Mouse (Mus musculus) left cerebral cortex, adult 2 months (tissue): Measurements from ENCODE around the gene Raf1. TPM values are rescaled to one million over a fixed set of nuclear protein-coding genes. Genes with fewer than 3 reads are reported as not detected.

ENCODE experiments used
- DNase-seq, 2 experiments: peaks; one replicate each; pipeline ENCODE4 v3.0.0; 2021 to 2022; ENCODE audit warnings: low spot score in 2 of 2, mixed read lengths in 1 of 2; ENCODE audit errors: extremely low spot score in 1 of 2
- H3K27ac ChIP-seq: fragments of 200-600 bp; 2 replicates; pipeline ENCODE4 v1.8.1; 2022
- H3K4me3 ChIP-seq: fragments of 200-600 bp; 2 replicates; pipeline ENCODE4 v1.8.1; 2022
- CTCF ChIP-seq: fragments of 200-600 bp; IDR thresholded peaks from 2 replicates; pipeline ENCODE4 v1.8.1; 2022; ENCODE audit warnings: antibody characterized with exemption, mild to moderate bottlenecking, moderate library complexity
- intact Hi-C: fragments of 180-260 bp; cut with DNase I; formaldehyde crosslinking; loops from one replicate; pipeline ENCODE4 v1.15.1; 2025
- total RNA-seq, 2 experiments: library from RNA; stranded (reverse); gene quantifications; 2 replicates each; pipeline ENCODE4 v1.2.3; 2021

The Raf1 gene
- total RNA-seq, 2 experiments from 2014 or later = 85.4 to 89.8 TPM

DNA sequence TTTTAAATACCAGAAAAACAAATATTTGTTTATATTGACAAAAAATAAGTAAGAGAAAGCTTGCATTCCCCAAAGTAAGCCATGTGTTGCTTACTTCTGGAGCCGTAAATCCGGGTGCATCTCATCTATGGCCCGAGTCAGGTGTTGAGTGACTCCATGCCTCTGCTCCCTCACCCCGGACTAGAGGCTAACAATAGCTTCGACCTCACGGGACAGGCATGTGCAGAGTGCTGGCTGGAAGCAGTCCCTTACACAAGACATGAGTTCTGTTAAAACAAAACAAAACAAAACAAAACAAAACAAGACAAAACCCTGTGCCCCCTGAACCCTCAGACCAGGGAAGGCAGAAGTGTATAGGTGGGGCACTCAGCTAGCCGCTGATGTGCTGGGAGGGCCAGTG, 18.7 kb upstream of the Raf1 start:
- no peak for DNase-seq
- no peak for TF ChIP-seq CTCF
- intact Hi-C loops = no loop called here
- Histone ChIP-seq H3K4me3 (no peak overlapping the region), H3K27ac (no peak overlapping the region; the same call in 1 of the 2 replicates)

DNA sequence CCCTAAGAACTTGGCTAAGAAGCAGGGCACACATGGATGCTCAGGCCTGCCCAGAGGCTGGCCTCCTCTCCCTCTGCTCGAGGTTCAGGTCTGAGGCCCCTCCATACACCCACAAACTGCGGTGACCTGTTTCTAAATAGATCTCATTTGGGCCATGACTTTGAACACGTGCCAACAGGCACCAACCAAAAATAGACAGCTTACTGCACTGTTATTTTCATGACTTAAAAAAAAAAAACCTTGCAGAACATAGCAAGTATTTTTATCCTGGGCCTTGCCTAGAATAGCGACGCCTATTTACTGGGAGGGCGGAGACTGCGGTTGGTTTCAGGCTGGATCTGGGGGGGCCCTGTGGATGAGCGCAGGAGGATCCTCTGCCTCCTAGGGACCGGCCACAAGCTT, 18.0 kb upstream of the Raf1 start:
- no peak overlapping the region for H3K4me3 ChIP-seq
- peak in 1 of 2 experiments; percentile 25 for DNase-seq
- peak overlapping the region; percentile 70 for H3K27ac ChIP-seq
- no peak; the same call in 1 of the 2 replicates for TF ChIP-seq CTCF
- intact Hi-C loops = no loop called here

DNA sequence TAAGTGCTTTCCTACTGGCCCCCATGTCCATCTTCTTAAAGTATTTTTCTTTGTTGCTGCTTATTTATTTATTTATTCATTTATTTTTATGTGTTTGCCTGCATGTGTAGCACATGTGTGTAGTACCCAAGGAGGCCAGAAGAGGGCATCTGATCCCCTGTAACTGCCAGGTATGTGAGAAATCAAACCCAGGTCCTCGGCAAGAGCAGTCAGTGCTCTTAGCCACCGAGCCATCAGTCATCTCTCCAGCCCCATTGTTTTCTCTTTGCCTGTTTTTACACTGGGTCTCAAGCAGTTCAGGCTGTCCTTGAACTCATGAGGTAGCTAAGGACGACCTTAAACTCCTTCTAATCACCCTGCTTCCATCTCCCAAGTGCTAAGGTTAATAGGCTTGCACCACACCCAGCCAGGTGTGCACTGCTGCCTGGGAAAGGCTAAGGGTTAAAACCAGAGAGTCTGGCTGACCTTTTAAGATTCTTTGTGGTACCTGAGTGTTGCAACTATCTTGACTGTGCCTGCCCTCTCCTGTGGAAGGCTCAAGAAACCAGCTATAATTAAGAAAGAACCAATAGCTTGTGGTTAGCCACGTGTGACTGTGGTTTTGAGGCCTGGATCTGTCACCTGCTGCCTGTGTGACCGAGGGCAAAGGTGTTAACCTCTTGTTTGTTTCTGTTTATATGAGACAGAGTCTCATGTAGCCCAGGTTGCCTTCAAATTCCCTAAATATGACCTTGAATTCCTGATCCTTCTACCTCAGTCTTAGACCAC, 16.7 kb upstream of the Raf1 start:
- TF ChIP-seq CTCF = peak; percentile 35
- DNase-seq = no peak
- no peak overlapping the region for H3K4me3 ChIP-seq
- H3K27ac ChIP-seq = no peak overlapping the region
- intact Hi-C loops = no loop called here

DNA sequence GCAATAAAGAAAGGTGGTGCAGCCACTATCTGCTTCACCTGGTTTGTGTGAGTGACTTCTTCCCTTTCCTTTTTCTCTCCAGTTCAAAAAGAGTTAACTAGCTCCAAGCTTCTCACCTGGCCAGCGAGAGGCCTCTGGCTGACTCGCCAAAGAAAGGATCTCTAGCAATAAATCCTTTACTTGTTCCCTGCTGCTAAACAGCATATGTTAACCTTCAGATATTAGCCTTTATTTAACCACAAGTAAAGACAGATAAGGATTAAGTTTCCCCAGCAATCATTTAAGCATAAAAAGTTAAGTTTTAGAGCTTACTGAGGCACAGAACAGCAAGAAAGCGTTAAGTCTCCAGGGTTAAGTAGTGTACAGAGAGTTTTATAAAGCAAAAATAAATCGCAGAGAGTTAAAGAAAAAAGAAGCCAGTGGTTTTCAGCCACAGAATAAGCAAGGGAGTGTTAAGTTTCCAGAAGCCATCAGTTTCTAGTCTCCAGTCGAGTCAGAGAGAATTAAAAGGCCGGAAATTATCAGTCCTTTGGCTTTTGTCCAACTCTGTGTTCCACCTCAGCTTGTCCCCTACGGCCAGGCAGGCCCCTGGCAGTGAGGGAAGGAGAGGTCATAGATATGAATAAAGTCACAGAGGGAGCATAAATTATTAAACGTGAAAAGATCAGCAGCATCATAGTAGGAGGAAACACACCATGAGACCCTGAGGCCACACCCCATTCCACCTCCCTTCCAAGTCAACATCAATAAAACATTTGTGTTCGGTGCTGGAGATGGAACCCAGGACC, 15.9 kb upstream of the Raf1 start:
- intact Hi-C loops = no loop called here
- H3K4me3 ChIP-seq = no peak overlapping the region
- no peak overlapping the region for H3K27ac ChIP-seq
- no peak for TF ChIP-seq CTCF
- DNase-seq = no peak

DNA sequence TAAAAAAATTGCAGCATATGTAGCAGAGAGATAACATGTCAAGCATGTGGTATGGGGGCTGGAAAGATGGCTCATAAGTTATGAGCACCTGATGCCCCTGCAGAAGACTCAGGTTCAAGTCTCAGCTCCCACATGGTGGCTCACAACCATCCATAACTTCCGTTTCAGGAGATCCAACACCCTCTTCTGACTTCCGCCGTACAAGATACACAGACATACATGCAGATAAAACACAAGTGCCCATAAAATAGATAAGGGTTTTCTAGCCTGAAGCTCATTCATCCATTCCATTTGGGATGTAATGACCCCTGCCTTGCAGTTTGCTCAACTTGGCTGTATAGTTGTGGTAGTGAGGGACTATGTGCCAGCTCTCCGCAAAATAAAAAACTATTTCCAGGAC, 13.7 kb upstream of the Raf1 start:
- no peak for TF ChIP-seq CTCF
- no peak overlapping the region for H3K4me3 ChIP-seq

DNA sequence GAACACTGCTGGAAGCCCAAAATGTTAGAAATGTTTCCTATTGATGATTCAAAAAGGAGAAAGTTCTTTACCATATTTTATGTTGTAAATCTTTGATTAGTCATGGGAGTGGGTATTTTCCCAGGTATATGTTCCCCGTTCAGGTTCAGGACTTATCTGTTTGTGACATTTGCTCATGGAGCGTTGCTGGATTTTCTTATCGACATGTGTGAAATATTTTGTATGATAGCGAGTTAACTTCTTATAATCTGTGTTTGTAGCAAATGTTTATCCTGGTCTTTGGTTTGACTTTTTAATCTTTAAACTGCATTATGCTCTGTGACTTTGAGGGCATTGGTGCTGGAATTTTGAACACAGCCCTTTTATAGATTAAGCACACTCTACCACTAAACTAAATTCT, 12.2 kb upstream of the Raf1 start:
- DNase-seq = no peak
- Histone ChIP-seq H3K4me3 (no peak overlapping the region), H3K27ac (no peak overlapping the region)
- TF ChIP-seq CTCF = no peak
- intact Hi-C loops = no loop called here

More for the DNA sequence above, 13.7 kb upstream of the Raf1 start:
- DNase-seq = no peak
- intact Hi-C loops = no loop called here
- H3K27ac ChIP-seq = no peak overlapping the region

DNA sequence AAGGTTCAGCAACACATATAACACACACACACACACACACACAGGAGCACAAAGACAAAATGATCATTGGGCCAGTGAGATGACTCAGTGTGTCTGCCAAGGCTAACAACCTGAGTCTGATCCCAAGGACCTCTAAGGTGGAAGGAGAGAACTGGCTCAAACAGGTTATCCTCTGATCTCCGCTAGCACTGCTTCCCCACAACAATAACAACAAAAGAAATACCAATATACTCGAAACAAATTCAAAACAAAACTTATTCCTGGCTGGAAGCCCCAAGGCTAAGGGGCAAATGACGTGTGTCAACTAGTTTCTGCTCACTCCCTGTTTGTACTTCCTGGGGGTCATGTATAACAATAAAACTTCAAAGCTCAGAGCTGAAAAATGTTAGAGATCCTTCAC, 11.3 kb upstream of the Raf1 start:
- H3K27ac ChIP-seq = no peak overlapping the region
- intact Hi-C loops = no loop called here
- TF ChIP-seq CTCF = no peak
- H3K4me3 ChIP-seq = no peak overlapping the region
- no peak for DNase-seq

DNA sequence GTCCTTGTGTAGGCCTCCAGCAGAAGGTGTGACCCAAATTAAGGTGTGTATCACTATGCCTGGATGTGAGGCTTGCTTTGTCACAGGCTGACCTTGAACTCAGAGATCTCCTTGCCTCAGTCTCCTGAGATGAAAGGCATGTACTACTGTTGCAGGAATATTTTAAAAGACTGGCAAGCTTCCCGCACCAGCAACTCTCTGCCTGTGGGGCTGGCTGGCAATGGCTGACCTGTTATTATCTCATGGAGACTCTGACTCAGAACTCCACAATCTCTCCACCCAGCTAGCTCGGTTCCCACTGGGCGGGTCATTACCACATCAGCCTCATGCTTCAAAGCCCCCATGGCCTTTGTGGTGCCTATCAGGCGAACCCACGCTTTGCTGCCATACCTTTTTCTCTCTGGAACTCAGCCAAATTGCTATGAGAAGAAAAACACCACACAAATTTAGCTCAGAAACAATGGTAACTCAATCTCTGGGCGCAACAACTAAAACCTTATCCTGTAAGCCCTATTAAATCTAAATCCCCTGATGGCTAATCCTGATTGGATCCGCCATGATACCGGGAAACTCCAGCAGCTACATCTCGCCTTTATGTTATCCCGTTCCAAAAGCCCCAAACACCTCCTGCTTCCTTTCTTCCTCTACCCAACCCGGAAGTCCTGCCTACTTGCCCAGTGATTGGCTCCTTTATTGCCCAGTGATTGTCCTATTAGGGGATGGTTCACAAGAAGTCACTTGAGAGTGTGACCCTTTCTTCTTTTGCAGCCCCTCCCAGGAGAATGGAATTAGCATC, 8.6 kb upstream of the Raf1 start:
- no peak overlapping the region for H3K27ac ChIP-seq
- no peak for DNase-seq
- TF ChIP-seq CTCF = no peak
- no peak overlapping the region for H3K4me3 ChIP-seq
- intact Hi-C loops = no loop called here

DNA sequence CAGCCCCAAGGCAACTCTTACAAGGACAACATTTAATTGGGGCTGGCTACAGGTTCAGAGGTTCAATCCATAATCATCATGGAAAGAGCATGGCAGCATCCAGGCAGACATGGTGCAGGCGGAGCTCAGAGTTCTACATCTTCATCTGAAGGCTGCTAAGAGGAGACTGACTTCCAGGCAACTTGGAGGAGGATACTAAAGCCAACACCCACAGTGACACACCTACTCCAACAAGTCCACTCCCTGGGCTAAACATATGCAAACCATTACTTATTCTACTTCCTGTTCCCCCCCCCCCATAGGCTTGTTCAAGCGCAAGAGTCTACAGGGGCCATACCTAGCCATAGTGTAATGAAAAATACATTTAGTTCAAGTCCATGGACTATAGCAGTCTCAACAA, 7.8 kb upstream of the Raf1 start:
- TF ChIP-seq CTCF = no peak
- Histone ChIP-seq H3K27ac (no peak overlapping the region), H3K4me3 (no peak overlapping the region)
- intact Hi-C loops = no loop called here
- no peak for DNase-seq

DNA sequence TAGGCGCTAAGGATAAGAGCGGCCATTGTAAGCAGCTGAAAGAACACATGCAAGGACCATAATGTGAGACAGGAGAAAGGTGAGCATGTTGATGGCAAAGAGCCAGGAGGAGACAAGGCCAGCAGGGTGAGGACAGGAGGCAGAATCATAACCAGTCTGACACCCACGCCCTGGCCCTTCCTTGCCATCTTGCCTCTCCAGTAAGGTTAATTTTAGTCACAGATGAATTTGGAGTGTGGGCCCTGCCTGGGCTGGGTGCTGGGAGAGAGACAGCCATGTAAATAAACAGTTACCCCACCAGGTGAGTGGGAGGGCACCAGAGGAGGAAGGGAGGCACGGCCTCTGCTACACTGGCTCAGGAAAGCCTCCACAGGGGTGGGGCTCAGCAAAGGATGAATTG, 4.6 kb upstream of the Raf1 start:
- H3K27ac ChIP-seq = no peak overlapping the region
- TF ChIP-seq CTCF = no peak
- intact Hi-C loops = no loop called here
- DNase-seq = no peak
- no peak overlapping the region for H3K4me3 ChIP-seq

DNA sequence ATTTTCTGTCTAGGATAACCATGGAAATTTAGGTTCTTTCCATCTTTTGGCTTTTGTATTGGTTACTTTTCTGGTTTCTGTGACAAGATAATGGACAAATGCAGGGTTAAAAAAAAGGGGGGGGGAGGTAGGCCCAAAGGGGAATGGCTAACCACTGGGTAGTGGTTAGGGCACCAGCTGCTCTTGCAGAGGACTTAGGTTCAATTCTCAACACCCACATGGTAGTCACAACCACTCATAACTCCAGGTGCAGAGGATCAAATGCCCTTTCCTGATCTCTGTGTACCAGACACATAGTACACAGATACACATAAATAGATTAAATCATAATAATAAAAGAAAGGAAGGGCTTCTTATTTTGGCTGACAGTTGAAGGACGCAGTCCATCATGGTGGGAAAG, 1.6 kb upstream of the Raf1 start:
- no peak for DNase-seq
- no peak for TF ChIP-seq CTCF
- no peak overlapping the region for H3K4me3 ChIP-seq
- intact Hi-C loops = loop anchor here (5.0 kb wide), 1 partner anchor 124 kb away; no protein-coding TSS in a partner anchor
- no peak overlapping the region for H3K27ac ChIP-seq

DNA sequence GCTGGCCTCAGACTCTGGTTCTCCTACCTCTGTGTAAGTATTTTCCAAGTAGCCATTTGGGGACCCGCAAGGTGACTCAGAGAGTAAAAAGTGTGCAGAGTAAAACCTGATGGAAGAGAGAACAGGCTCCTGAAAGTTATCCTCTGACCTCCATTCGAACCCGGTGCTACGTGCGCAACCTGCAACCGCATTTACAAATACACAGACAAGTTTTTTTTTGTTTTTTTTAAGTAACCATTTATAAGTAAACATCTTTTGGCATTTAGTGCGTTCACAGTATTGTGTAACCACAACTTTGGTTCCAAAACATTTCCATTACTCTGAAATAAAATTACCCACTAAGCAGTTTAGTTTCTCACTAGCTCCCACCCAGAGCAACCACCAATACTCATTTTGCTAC, 1.0 kb upstream of the Raf1 start:
- DNase-seq = no peak
- TF ChIP-seq CTCF = no peak
- Histone ChIP-seq H3K4me3 (peak overlapping the region; percentile 93), H3K27ac (no peak overlapping the region; the same call in 1 of the 2 replicates)
- intact Hi-C loops = loop anchor here (5.0 kb wide), 1 partner anchor 125 kb away; no protein-coding TSS in a partner anchor
